Mouse (Mus musculus) layer of hippocampus, adult 2 months (tissue): ENCODE data around the gene Pde5a. TPM values are rescaled to one million over a fixed set of nuclear protein-coding genes. Genes with fewer than 3 reads are reported as not detected.

Source experiments
- DNase-seq, 2 experiments: peaks; one replicate each; pipeline ENCODE4 v3.0.0; 2022; ENCODE audit warnings: low spot score in 2 of 2
- H3K27ac ChIP-seq: fragments of 200-600 bp; 2 replicates; pipeline ENCODE4 v1.8.1; 2022
- H3K4me3 ChIP-seq: fragments of 200-600 bp; 2 replicates; pipeline ENCODE4 v1.8.1; 2022; ENCODE audit warnings: mild to moderate bottlenecking
- CTCF ChIP-seq: fragments of 200-600 bp; conservative IDR thresholded peaks from 2 replicates; pipeline ENCODE4 v1.8.1; 2022; ENCODE audit warnings: antibody characterized with exemption, mild to moderate bottlenecking, moderate library complexity
- total RNA-seq, 2 experiments: library from RNA; stranded (reverse); gene quantifications; 2 replicates each; pipeline ENCODE4 v1.2.3; 2021

The Pde5a gene
- total RNA-seq, 2 experiments from 2014 or later: 14.8 to 16.7 TPM

GRCm38 (mm10) chr3:122835097-122835850 lies 106.5 kb downstream of the Pde5a start:
- Histone ChIP-seq H3K27ac (no peak overlapping the region), H3K4me3 (no peak overlapping the region)
- DNase-seq: no peak
- TF ChIP-seq CTCF: no peak

GRCm38 (mm10) chr3:122837639-122838038 lies 108.9 kb downstream of the Pde5a start:
- DNase-seq: no peak
- TF ChIP-seq CTCF: no peak
- Histone ChIP-seq H3K4me3 (no peak overlapping the region), H3K27ac (no peak overlapping the region)

DNA sequence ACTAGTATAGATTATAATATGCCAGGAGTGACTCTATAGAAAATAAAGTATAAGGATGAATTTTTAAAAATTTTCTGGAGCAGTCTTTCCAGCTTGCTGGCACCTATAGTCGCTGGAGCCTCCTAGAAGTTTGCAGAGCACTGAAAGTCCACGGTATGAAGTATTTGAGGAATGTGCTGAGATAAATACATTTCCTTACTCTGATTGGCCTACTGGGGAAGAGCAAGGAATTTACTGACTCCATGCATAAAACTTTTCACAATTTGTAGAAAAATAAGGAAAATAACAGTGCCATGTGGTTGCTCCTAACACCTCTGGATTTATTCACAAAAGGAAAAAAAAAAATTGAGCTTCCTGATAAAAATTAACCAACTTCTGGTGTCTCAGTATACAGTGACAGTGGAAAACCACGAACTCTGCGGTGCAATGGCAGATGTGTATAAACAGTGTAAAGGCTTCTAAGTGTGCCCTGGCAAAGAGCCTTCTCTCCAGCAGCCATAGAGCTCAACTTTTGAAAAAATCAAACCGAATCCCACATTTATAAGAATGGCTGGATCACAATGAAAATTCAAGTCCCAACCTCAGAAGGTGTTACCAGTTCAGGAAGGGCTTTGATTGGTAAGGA lies 119.8 kb downstream of the Pde5a start:
- no peak overlapping the region for H3K4me3 ChIP-seq
- TF ChIP-seq CTCF: no peak
- DNase-seq: no peak
- no peak overlapping the region for H3K27ac ChIP-seq

DNA sequence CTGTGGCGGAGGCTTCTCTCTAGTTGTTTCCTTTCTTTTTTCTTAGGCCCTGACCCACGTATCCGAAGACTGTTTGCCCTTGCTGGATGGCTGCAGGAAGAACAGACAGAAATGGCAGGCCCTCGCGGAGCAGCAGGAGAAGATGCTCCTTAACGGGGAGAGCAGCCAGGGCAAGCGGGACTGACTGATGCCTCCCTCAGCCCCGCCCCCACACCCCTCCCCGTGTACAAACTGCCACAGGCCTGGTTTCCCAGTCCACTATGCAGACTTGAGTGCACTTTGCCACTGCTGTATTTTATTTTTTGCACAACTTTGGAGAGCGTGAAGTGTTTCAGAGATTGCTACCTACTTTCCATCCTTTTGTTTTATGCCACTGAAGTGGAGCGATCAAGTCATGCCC lies 126.4 kb downstream of the Pde5a start:
- no peak overlapping the region for H3K4me3 ChIP-seq
- no peak overlapping the region for H3K27ac ChIP-seq
- no peak for TF ChIP-seq CTCF
- DNase-seq: no peak

- no peak for DNase-seq
- Histone ChIP-seq H3K27ac (no peak overlapping the region), H3K4me3 (no peak overlapping the region)
- TF ChIP-seq CTCF: peak; percentile 60
Observed at GRCm38 (mm10) chr3:122859829-122860228, 131.1 kb downstream of the Pde5a start.

GRCm38 (mm10) chr3:122860573-122861498 lies 132.1 kb downstream of the Pde5a start:
- no peak overlapping the region for H3K27ac ChIP-seq
- no peak for TF ChIP-seq CTCF
- DNase-seq: no peak
- no peak overlapping the region for H3K4me3 ChIP-seq

DNA sequence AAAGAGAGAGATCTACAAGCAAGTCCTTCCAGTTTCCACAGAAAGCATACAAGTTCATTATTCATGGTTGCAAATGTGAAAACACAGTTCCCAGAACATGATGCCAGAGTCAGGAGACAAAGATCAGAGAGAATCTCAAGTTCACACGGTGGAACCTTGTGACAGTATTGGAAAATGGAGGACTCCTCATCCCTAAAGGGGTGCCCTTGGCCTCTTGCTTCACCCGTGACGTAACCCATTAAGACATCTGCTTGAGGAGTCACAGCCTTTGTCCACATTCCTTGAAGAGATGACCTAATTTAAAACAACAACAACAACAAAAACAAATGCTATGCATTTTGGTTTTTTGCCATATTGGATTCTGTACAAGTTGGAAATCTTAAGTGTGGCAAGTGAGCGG lies 136.3 kb downstream of the Pde5a start:
- TF ChIP-seq CTCF: no peak
- H3K27ac ChIP-seq: no peak overlapping the region
- no peak overlapping the region for H3K4me3 ChIP-seq
- DNase-seq: no peak

DNA sequence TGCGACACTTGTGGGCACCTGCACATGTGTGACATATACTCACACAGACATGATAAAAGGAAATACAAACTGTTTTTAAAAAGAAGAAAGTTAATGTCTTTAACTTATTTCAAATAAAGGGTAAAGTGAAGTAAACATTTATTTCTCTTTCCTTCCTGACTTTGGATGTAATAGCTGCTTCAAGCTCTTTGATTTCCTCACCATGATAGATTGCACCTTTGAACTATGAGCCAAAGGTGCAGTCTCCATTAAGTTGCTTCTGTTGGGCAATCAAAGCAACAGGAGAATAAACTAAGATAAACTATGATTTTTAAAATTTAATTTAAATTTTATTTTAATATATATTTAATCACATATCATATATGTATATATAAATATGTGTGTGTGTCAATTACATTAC lies 139.5 kb downstream of the Pde5a start:
- no peak for DNase-seq
- no peak for TF ChIP-seq CTCF
- no peak overlapping the region for H3K4me3 ChIP-seq
- no peak overlapping the region for H3K27ac ChIP-seq

GRCm38 (mm10) chr3:122871596-122871995 lies 142.8 kb downstream of the Pde5a start:
- Histone ChIP-seq H3K4me3 (no peak overlapping the region), H3K27ac (no peak overlapping the region)
- no peak for TF ChIP-seq CTCF
- no peak for DNase-seq

DNA sequence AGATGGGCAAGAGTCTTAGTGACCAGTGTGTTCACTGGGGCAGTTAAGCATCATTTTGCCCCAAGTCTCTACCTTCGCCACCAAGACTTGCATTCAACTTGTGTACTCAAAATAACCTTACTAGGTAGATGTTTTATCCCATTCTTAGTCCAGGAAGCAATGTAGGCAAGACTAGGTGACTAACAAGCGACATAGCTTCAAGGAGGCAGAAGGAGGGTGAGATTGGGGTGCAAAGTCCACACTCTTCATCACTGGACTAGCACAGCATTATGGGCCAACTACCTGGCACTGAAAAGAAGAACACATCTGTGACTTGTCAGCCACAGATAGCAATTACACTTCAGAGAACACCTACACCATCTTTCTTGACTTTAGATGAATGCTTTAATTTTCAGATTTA lies 148.1 kb downstream of the Pde5a start:
- TF ChIP-seq CTCF: no peak
- DNase-seq: no peak
- Histone ChIP-seq H3K4me3 (no peak overlapping the region), H3K27ac (no peak overlapping the region)

DNA sequence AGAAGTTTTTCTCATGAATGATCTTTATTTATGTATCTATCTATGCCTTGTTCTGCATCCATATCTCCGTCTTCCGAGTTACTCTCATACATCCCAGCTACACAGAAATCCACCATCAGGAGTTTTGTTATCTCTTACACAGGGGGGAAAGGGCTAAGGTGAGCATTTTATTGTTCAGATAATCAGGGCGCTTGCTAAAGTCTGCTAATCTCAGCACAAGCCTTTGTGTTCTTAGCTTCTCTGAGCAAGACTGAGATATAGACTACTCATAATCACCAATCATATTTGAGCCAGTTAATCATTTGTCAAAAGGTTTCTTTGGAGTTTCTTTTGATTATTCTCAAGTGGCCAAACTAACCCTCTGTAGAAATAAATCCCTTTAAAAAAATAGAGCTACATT lies 148.8 kb downstream of the Pde5a start:
- TF ChIP-seq CTCF: no peak

DNA sequence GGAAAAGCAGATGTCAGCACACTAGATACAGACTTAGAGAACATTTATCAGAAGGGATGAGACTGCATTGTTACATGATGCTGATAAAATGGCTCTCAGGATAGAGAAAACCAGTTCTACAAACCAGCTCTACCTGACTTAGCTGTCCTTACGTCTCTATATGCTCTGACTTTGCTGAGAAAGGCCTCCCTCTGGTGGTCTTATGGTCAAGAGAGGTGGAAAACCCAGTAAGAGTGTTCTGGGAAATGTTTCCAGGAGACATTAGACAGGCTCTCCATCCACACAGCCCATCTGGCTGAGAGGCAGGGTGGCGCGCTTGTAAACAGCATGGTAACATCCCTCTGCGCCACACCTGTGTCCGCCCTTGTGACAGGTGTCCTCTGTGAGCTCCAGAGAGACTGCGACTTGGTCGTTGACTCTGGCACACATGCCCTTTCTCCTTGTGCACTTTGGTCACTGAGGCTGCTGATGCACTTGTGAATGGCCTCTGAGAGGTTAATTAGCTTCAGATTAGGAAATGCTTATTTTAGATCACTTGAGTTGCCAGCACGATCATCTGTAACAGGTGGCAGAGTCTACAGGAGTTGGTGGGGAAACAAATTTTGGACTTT lies 150.1 kb downstream of the Pde5a start:
- Histone ChIP-seq H3K4me3 (no peak overlapping the region), H3K27ac (no peak overlapping the region)
- TF ChIP-seq CTCF: no peak
- DNase-seq: no peak

More for the DNA sequence above, 148.8 kb downstream of the Pde5a start:
- no peak for DNase-seq
- H3K27ac ChIP-seq: no peak overlapping the region
- H3K4me3 ChIP-seq: no peak overlapping the region
